Mouse (Mus musculus) embryonic facial prominence, embryonic 14.5 days (tissue): ENCODE measurements around the gene Gm48551. TPM values are rescaled to one million over a fixed set of nuclear protein-coding genes. Genes with fewer than 3 reads are reported as not detected.

Experiments used
- ATAC-seq: fragments of 200-750 bp; cut with Nextera tagmentation; 2 replicates; pipeline ENCODE4 v1.8.0; 2017; ENCODE audit warnings: low read depth, moderate number of reproducible peaks, moderate TSS enrichment
- DNase-seq: peaks from one replicate; pipeline ENCODE4 v3.0.0-alpha.2; 2015; ENCODE audit warnings: low spot score
- H3K27ac ChIP-seq: fragments of 300-500 bp; sonication (generic); replicated peaks from 2 replicates; pipeline ENCODE4 v1.5.1; 2014; ENCODE audit warnings: low read depth, mild to moderate bottlenecking, low read length, moderate library complexity
- H3K27me3 ChIP-seq: fragments of 300-500 bp; sonication (generic); replicated peaks from 2 replicates; pipeline ENCODE4 v1.6.1; 2014; ENCODE audit warnings: low read length; ENCODE audit not compliant: control insufficient read depth, insufficient read depth
- H3K36me3 ChIP-seq: fragments of 300-500 bp; sonication (generic); 2 replicates; pipeline ENCODE4 v1.6.1; 2014; ENCODE audit warnings: low read length, mixed read lengths; ENCODE audit not compliant: control insufficient read depth, insufficient read depth
- H3K4me1 ChIP-seq: fragments of 300-500 bp; sonication (generic); 2 replicates; pipeline ENCODE4 v1.6.1; 2014; ENCODE audit warnings: antibody characterized with exemption, low read length; ENCODE audit not compliant: control insufficient read depth, insufficient read depth
- H3K4me2 ChIP-seq: fragments of 300-500 bp; sonication (generic); 2 replicates; pipeline ENCODE4 v1.6.1; 2014; ENCODE audit warnings: low read depth, mild to moderate bottlenecking, low read length, moderate library complexity, mixed read lengths
- H3K4me3 ChIP-seq: fragments of 300-500 bp; sonication (generic); 2 replicates; pipeline ENCODE4 v1.5.1; 2014; ENCODE audit warnings: low read depth, mild to moderate bottlenecking, low read length
- H3K9ac ChIP-seq: fragments of 300-500 bp; sonication (generic); 2 replicates; pipeline ENCODE4 v1.6.1; 2014; ENCODE audit warnings: low read depth, mild to moderate bottlenecking, low read length, moderate library complexity, mixed read lengths
- H3K9me3 ChIP-seq: fragments of 300-500 bp; sonication (generic); 2 replicates; pipeline ENCODE4 v1.6.1; 2016; ENCODE audit warnings: low read length; ENCODE audit not compliant: control insufficient read depth
- WGBS: fragments of 180-500 bp; shearing (Covaris S2); extraction: QIAGEN DNeasy Blood & Tissue Kit; methylation state at CpG from one replicate; pipeline ENCODE4 v1.1.7; 2014; 5-methylcytosine and 5-hydroxymethylcytosine counted together
- polyA plus RNA-seq: library from polyadenylated mRNA; unstranded; fragments of >200 nt; fragmentation: Nextera tagmentation; extraction: Ambion mirVana; gene quantifications from 2 replicates; pipeline ENCODE4 v1.2.1, GENCODE M21; 2014

Gene Gm48551
- polyA plus RNA-seq, 1 experiment from 2014 or later = 2.6 TPM

DNA sequence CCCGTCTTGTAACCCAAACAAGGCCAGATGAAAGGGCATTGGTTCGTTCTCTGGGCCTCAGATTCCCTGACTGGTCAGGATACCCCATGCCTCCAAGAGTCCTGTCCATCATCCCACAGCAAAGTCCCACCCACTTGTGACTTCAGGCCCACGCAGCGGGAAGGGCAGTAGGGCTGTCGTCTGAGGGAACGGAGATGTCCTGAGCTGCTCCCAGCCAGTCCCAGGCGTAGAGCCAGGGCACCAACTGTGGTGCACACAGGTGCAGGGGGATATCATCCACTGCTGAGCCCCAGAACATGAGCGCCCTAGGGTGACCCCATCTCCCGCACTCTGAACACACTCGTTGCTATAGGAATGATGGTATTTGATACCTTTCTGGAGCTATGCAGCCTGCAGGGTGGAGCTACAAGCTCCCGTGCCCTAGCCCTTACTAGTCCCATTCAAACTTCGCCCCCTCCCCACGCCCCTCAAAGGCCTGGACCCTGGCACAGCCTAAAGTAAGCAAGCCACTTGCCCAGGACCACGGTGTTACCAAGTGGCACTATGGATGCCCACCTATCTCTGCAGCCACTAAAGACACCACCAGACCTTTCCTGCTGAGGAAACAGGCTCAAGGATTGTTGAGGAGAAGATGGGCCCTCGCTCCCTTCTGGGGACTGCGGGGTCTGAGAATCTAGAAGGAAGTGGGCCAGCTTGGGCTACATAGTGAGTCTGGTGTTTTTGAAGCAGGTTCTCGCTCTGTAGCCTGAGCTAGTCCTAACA is 31.5 kb downstream of the Gm48551 start:
- H3K36me3 ChIP-seq = peaks cover 43% of the 10 kb centered on the region
- no peak for DNase-seq

DNA sequence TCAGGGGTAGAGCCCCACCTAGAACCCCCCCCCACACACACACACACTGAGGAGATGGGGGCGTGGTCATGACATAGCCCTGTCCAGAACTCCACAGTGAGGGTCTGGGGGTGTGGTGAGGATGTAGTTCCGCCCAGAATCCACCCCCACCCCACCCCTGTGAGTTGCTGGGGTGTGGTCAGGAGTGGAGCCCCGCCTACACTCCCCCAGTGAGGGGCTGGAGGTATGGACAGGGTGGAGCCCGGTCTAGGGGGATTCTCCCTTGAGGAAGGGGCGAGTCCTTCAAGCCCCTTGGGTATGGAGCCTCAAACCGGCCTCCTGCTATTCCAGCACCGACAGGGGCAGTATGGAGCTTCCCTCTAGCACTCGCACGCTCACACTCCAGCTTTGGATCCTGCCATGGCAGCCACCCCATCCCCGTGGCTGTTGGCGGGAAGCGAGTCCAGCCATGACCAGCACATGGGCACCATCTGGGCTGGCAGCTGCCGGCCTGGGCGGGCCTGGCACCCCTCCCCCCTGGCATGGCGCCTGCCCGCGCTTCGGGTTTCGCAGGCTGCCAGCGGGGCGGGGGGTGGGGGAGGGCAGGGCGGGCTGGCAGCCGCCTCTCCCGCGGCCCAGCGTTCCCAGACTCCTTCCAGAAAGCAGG is 32.4 kb downstream of the Gm48551 start:
- Histone ChIP-seq H3K27ac (peak overlapping the region; percentile 93), H3K9ac (peak overlapping the region; percentile 63), H3K4me2 (peak overlapping the region; percentile 56), H3K36me3 (peaks cover 45% of the 10 kb centered on the region), H3K4me1 (peaks cover 54% of the 10 kb centered on the region), H3K9me3 (no peaks in the 10 kb centered on the region), H3K4me3 (peak overlapping the region; percentile 24), H3K27me3 (no peaks in the 10 kb centered on the region)
- WGBS = 0% methylated on average over 7 of the region's 26 CpGs
- DNase-seq (peak; percentile 96), ATAC-seq (peak; percentile 84)

More for the DNA sequence above, 31.5 kb downstream of the Gm48551 start:
- peak overlapping the region; percentile 93 for H3K27ac ChIP-seq
- 0 out of 2 replicates have a peak overlapping the region, but pooled peaks have one; percentile 56 for H3K4me2 ChIP-seq
- peaks cover 59% of the 10 kb centered on the region for H3K4me1 ChIP-seq
- no peaks in the 10 kb centered on the region for H3K27me3 ChIP-seq
- no peak for ATAC-seq
- 57% methylated on average over 17 of the region's 17 CpGs for WGBS
- H3K9ac ChIP-seq = 0 out of 2 replicates have a peak overlapping the region, but pooled peaks have one; percentile 35
- H3K9me3 ChIP-seq = no peaks in the 10 kb centered on the region
- no peak overlapping the region for H3K4me3 ChIP-seq

DNA sequence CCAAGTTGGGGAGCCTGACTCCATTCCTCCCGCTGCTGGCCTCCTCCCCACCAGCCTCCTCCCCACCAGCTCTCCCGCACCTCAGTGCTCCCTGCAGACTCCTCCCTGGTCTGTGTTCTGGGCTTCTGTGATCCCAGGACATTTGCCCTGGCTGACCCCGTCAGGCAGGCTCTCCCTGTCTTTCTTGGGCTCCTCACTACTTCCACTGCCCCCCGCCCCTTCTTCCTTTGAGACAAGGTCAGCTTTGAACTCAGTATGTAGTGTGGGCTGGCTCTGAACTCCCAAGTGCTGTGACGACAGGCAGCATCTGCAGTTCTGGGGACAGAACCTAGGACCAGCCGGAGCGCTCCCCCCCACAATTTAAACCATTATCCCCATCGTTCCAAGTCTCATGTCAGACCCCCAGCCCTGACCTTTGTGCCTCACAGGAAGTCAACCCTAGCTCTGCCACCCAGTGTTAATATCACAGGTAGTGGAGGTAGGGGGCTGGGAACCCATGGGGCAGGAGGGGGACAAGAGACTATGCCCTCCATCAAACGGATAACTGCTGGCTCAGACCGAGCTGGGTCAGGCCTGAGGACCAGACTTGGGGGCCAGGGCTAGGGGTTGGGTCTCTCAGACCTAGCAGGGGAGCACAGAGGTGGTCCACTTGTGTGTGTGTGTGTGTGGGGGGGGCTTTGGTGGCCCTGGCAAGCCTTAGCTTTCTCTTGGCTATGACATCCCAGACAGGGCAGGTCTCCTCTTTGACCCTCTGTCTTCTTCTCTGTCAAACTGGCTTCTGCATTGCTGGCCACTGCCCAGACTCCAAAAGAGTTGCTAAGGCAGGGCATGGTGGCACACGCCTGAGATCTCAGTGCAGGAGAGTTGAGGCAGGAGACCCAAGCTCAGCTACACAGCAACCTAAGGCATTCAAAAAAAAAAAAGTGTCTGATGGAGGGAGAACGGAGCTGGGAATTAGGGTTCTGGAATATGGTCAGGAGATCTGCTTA is 33.3 kb downstream of the Gm48551 start:
- ATAC-seq = no peak
- H3K4me1 ChIP-seq = peaks cover 48% of the 10 kb centered on the region
- H3K4me3 ChIP-seq = peak overlapping the region; percentile 24
- peak overlapping the region; percentile 63 for H3K9ac ChIP-seq
- peak overlapping the region; percentile 93 for H3K27ac ChIP-seq
- H3K27me3 ChIP-seq = no peaks in the 10 kb centered on the region
- peak overlapping the region; percentile 56 for H3K4me2 ChIP-seq
- no peaks in the 10 kb centered on the region for H3K9me3 ChIP-seq
- WGBS = 47% methylated on average over 11 of the region's 12 CpGs
- DNase-seq = no peak
- peaks cover 42% of the 10 kb centered on the region for H3K36me3 ChIP-seq

GRCm38 (mm10) chr10:81418216-81419070 is 34.2 kb downstream of the Gm48551 start:
- Histone ChIP-seq H3K27me3 (no peaks in the 10 kb centered on the region), H3K9ac (peak overlapping the region; percentile 63), H3K4me2 (no peak overlapping the region), H3K36me3 (peaks cover 33% of the 10 kb centered on the region), H3K4me1 (peaks cover 41% of the 10 kb centered on the region), H3K4me3 (no peak overlapping the region), H3K27ac (peak overlapping the region; percentile 93), H3K9me3 (no peaks in the 10 kb centered on the region)
- DNase-seq (no peak), ATAC-seq (no peak)
- 45% methylated on average over 11 of the region's 11 CpGs for WGBS

GRCm38 (mm10) chr10:81419111-81419928 is 35.1 kb downstream of the Gm48551 start:
- Histone ChIP-seq H3K27ac (0 out of 2 replicates have a peak overlapping the region, but pooled peaks have one; percentile 93), H3K4me2 (no peak overlapping the region), H3K27me3 (no peaks in the 10 kb centered on the region), H3K4me3 (no peak overlapping the region), H3K9ac (no peak overlapping the region; the same call in 1 of the 2 replicates), H3K4me1 (peaks cover 36% of the 10 kb centered on the region), H3K36me3 (peaks cover 33% of the 10 kb centered on the region), H3K9me3 (no peaks in the 10 kb centered on the region)
- ATAC-seq = no peak
- 93% methylated on average over 10 of the region's 10 CpGs for WGBS
- DNase-seq = no peak

DNA sequence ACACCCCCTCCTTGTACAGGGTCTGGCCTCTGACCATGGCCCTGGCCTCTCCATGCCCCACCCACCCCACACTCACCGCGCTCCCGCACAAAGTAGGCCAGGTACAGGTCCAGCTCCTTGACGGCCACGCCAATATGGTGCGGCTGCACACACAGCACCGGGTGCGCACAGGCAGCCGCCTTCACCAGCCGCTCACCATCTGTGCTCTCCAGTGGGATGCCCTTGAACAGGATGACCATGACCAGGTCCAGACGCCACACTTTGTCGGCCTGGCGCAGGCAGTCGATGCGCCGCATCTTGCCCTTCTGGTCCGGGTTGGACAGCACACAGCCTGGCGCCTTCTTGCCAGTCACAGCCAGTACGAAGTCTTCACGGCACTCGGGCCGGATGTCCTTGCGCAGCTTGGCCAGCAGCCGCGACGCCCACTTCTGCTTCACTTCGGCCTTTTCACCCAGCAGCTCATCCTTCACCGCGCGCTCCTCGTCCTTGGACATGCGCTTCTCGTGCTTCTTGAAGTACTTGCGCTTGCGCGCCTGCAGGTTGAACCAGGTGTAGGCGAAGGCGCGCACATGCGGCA is 36.0 kb downstream of the Gm48551 start:
- H3K36me3 ChIP-seq = peaks cover 33% of the 10 kb centered on the region
- H3K9me3 ChIP-seq = no peaks in the 10 kb centered on the region
- H3K9ac ChIP-seq = no peak overlapping the region
- WGBS = 90% methylated on average over 40 of the region's 40 CpGs
- ATAC-seq (no peak), DNase-seq (no peak)
- H3K4me3 ChIP-seq = no peak overlapping the region
- H3K4me1 ChIP-seq = peaks cover 38% of the 10 kb centered on the region
- no peak overlapping the region for H3K27ac ChIP-seq
- H3K27me3 ChIP-seq = no peaks in the 10 kb centered on the region; the same call in 1 of the 2 replicates
- H3K4me2 ChIP-seq = no peak overlapping the region
